Mouse (Mus musculus) sigmoid colon, adult 10 weeks (tissue): ENCODE results near the gene Hao2. TPM values are rescaled to one million over a fixed set of nuclear protein-coding genes. Genes with fewer than 3 reads are reported as not detected.

Experiments used
- polyA plus RNA-seq: library from polyadenylated mRNA; stranded (reverse); fragments of 350-450 nt; fragmentation: Illumina TruSeq; extraction: RNeasy Lipid Tissue Mini Kit (QIAGEN cat#74804); gene quantifications from one replicate; pipeline ENCODE4 v1.2.3, GENCODE M21; 2014; ENCODE audit warnings: low read depth, low replicate concordance

Gene Hao2
- polyA plus RNA-seq = 1,035 TPM

GRCm38 (mm10) chr3:98893057-98893772, at the start of gene Hao2:
Gene Hao2, minus strand, starts transcription at chr3:98893239.

GRCm38 (mm10) chr3:98859576-98859975, 33.5 kb downstream of the Hao2 start, which contains the start of gene Hsd3b1:
Gene Hsd3b1, minus strand, starts transcription at chr3:98859794.

Other genes starting within 250 kb of the Hao2 start
- 39.3 TPM for gene Hsd3b2, start 168.7 kb downstream of the Hao2 start, polyA plus RNA-seq
- 77.5 TPM for gene Hsd3b3, start 130.1 kb downstream of the Hao2 start, polyA plus RNA-seq
- not detected for gene Hsd3b6, start 78.8 kb downstream of the Hao2 start, polyA plus RNA-seq
- not detected for gene Hsd3b1, start 33.4 kb downstream of the Hao2 start, polyA plus RNA-seq
- gene Wars2, start 247.8 kb upstream of the Hao2 start, polyA plus RNA-seq = 11.8 TPM